Mouse (Mus musculus) forebrain, postnatal 0 days (tissue): Measurements from ENCODE around the gene Sox30. TPM values are rescaled to one million over a fixed set of nuclear protein-coding genes. Genes with fewer than 3 reads are reported as not detected.

Experiments used
- ATAC-seq: fragments of 200-750 bp; cut with Nextera tagmentation; 2 replicates; pipeline ENCODE4 v1.8.0; 2017; ENCODE audit warnings: mild to moderate bottlenecking, moderate library complexity
- DNase-seq: peaks from one replicate; pipeline ENCODE4 v3.0.0-alpha.2; 2015
- H3K27ac ChIP-seq: fragments of 300-500 bp; sonication (generic); 2 replicates; pipeline ENCODE4 v1.5.1; 2014; ENCODE audit warnings: low read depth, mild to moderate bottlenecking, antibody characterized with exemption, low read length, moderate library complexity, mixed read lengths
- H3K27me3 ChIP-seq: fragments of 300-500 bp; sonication (generic); 2 replicates; pipeline ENCODE4 v1.6.1; 2014; ENCODE audit warnings: mild to moderate bottlenecking, low read length, mixed read lengths; ENCODE audit not compliant: insufficient read depth
- H3K36me3 ChIP-seq: fragments of 300-500 bp; sonication (generic); 2 replicates; pipeline ENCODE4 v1.6.1; 2014; ENCODE audit warnings: mild to moderate bottlenecking, moderate library complexity; ENCODE audit not compliant: insufficient read depth
- H3K4me1 ChIP-seq: fragments of 300-500 bp; sonication (generic); 2 replicates; pipeline ENCODE4 v1.6.1; 2014; ENCODE audit warnings: antibody characterized with exemption; ENCODE audit not compliant: insufficient read depth
- H3K4me2 ChIP-seq: fragments of 300-500 bp; sonication (generic); 2 replicates; pipeline ENCODE4 v1.6.1; 2014; ENCODE audit warnings: low read depth, mild to moderate bottlenecking, moderate library complexity
- H3K4me3 ChIP-seq: fragments of 300-500 bp; sonication (generic); 2 replicates; pipeline ENCODE4 v1.5.1; 2014; ENCODE audit warnings: low read depth, low read length, mixed read lengths
- H3K9ac ChIP-seq: fragments of 300-500 bp; sonication (generic); 2 replicates; pipeline ENCODE4 v1.6.1; 2014; ENCODE audit warnings: mild to moderate bottlenecking
- H3K9me3 ChIP-seq: fragments of 300-500 bp; sonication (generic); 2 replicates; pipeline ENCODE4 v1.6.1; 2016; ENCODE audit warnings: low read length
- CTCF ChIP-seq: sonication (generic); IDR thresholded peaks from 2 replicates; pipeline ENCODE4 v1.5.1; 2016; ENCODE audit warnings: antibody characterized with exemption, control low read depth, low read depth
- WGBS: fragments of 180-500 bp; shearing (Covaris S2); extraction: QIAGEN DNeasy Blood & Tissue Kit; methylation state at CpG from one replicate; pipeline ENCODE4 v1.1.7; 2014; 5-methylcytosine and 5-hydroxymethylcytosine counted together
- polyA plus RNA-seq: library from polyadenylated mRNA; unstranded; fragments of >200 nt; fragmentation: Nextera tagmentation; extraction: Ambion mirVana; gene quantifications from 2 replicates; pipeline ENCODE4 v1.2.1, GENCODE M21; 2015
- total RNA-seq: library from RNA; depleted of rRNA; stranded (reverse); fragments of >200 nt; gene quantifications from 2 replicates; pipeline ENCODE4 v1.2.3, GENCODE M21; 2014; rRNA removed

The Sox30 gene
- total RNA-seq = 0.23 and 0.57 TPM in 2 replicates
- 0.10 and 0.13 TPM in 2 replicates for polyA plus RNA-seq

GRCm38 (mm10) chr11:45979946-45980892 lies at the start of gene Sox30:
Gene Sox30 (plus strand): TSS chr11:45980310.
- DNase-seq (peak; percentile 79), ATAC-seq (peak; percentile 99)
- H3K9ac ChIP-seq = peak within 1 kb of the TSS; percentile 75
- peak within 1 kb of the TSS; percentile 91 for H3K4me2 ChIP-seq
- TF ChIP-seq CTCF = no peak
- H3K27me3 ChIP-seq = no peaks in the 10 kb centered on the region
- peak within 1 kb of the TSS; percentile 59; the same call in 1 of the 2 replicates for H3K27ac ChIP-seq
- 12% methylated on average over 78 of the region's 115 CpGs for WGBS
- peak within 1 kb of the TSS; percentile 58 for H3K4me3 ChIP-seq
- H3K36me3 ChIP-seq = no peaks in the 10 kb centered on the region
- no peaks in the 10 kb centered on the region for H3K9me3 ChIP-seq
- H3K4me1 ChIP-seq = no peaks in the 10 kb centered on the region

- H3K36me3 ChIP-seq = peaks cover 52% of the 10 kb centered on the region
Observed at GRCm38 (mm10) chr11:45932771-45933170, 47.3 kb upstream of the Sox30 start.

GRCm38 (mm10) chr11:45937478-45937877 lies 42.6 kb upstream of the Sox30 start:
- Histone ChIP-seq H3K4me2 (no peak overlapping the region), H3K9ac (no peak overlapping the region), H3K4me1 (peaks cover under 1% of the 10 kb centered on the region; the same call in 1 of the 2 replicates), H3K9me3 (no peaks in the 10 kb centered on the region), H3K36me3 (peaks cover 35% of the 10 kb centered on the region), H3K27ac (no peak overlapping the region), H3K27me3 (no peaks in the 10 kb centered on the region), H3K4me3 (no peak overlapping the region)
- DNase-seq = no peak
- no peak for TF ChIP-seq CTCF
- 91% methylated on average over 8 of the region's 8 CpGs for WGBS
- no peak for ATAC-seq

More at GRCm38 (mm10) chr11:45932771-45933170, 47.3 kb upstream of the Sox30 start:
- ATAC-seq (no peak), DNase-seq (no peak)
- 94% methylated on average over 10 of the region's 10 CpGs for WGBS
- Histone ChIP-seq H3K4me1 (no peaks in the 10 kb centered on the region), H3K4me3 (no peak overlapping the region), H3K9ac (no peak overlapping the region), H3K9me3 (no peaks in the 10 kb centered on the region), H3K4me2 (no peak overlapping the region), H3K27me3 (no peaks in the 10 kb centered on the region), H3K27ac (no peak overlapping the region)
- TF ChIP-seq CTCF = no peak

GRCm38 (mm10) chr11:45938917-45939316 lies 41.2 kb upstream of the Sox30 start:
- Histone ChIP-seq H3K27ac (no peak overlapping the region), H3K4me2 (no peak overlapping the region), H3K27me3 (no peaks in the 10 kb centered on the region), H3K4me1 (peaks cover 9% of the 10 kb centered on the region), H3K4me3 (no peak overlapping the region), H3K9ac (no peak overlapping the region), H3K9me3 (no peaks in the 10 kb centered on the region), H3K36me3 (peaks cover 25% of the 10 kb centered on the region)
- WGBS = 78% methylated on average over 8 of the region's 8 CpGs
- no peak for DNase-seq
- TF ChIP-seq CTCF = no peak
- no peak for ATAC-seq

GRCm38 (mm10) chr11:45942281-45942680 lies 37.8 kb upstream of the Sox30 start:
- Histone ChIP-seq H3K9ac (no peak overlapping the region), H3K9me3 (no peaks in the 10 kb centered on the region), H3K4me1 (peaks cover 9% of the 10 kb centered on the region), H3K4me2 (0 out of 2 replicates have a peak overlapping the region, but pooled peaks have one; percentile 79), H3K4me3 (no peak overlapping the region), H3K27ac (no peak overlapping the region), H3K27me3 (no peaks in the 10 kb centered on the region), H3K36me3 (peaks cover 3% of the 10 kb centered on the region; the same call in 1 of the 2 replicates)
- no peak for ATAC-seq
- no peak for DNase-seq
- TF ChIP-seq CTCF = no peak
- WGBS = 86% methylated on average over 7 of the region's 7 CpGs

- Histone ChIP-seq H3K4me1 (peaks cover 9% of the 10 kb centered on the region), H3K9me3 (no peaks in the 10 kb centered on the region), H3K4me3 (peak overlapping the region; percentile 77), H3K4me2 (peak overlapping the region; percentile 79), H3K27me3 (no peaks in the 10 kb centered on the region), H3K27ac (no peak overlapping the region), H3K36me3 (peaks cover 3% of the 10 kb centered on the region; the same call in 1 of the 2 replicates), H3K9ac (peak overlapping the region; percentile 73)
- ATAC-seq (peak; percentile 48), DNase-seq (peak; percentile 63)
- TF ChIP-seq CTCF = no peak
- WGBS = 22% methylated on average over 7 of the region's 7 CpGs
Observed at GRCm38 (mm10) chr11:45943108-45943705, 36.9 kb upstream of the Sox30 start.
